Mouse (Mus musculus) lung, adult 2 months (tissue): ENCODE measurements around the gene Phf20.

Experiments used
- CTCF ChIP-seq: fragments of 200-500 bp; IDR thresholded peaks from 2 replicates; pipeline ENCODE4 v1.5.1; 2011; ENCODE audit warnings: mild to moderate bottlenecking, low read length, control low read depth; ENCODE audit not compliant: insufficient read depth
- POLR2A ChIP-seq: fragments of 200-500 bp; IDR thresholded peaks from 2 replicates; pipeline ENCODE4 v1.6.1; 2011; ENCODE audit warnings: low read depth, mild to moderate bottlenecking, control low read depth, low read length, borderline replicate concordance; ENCODE audit errors: extremely low read depth

DNA sequence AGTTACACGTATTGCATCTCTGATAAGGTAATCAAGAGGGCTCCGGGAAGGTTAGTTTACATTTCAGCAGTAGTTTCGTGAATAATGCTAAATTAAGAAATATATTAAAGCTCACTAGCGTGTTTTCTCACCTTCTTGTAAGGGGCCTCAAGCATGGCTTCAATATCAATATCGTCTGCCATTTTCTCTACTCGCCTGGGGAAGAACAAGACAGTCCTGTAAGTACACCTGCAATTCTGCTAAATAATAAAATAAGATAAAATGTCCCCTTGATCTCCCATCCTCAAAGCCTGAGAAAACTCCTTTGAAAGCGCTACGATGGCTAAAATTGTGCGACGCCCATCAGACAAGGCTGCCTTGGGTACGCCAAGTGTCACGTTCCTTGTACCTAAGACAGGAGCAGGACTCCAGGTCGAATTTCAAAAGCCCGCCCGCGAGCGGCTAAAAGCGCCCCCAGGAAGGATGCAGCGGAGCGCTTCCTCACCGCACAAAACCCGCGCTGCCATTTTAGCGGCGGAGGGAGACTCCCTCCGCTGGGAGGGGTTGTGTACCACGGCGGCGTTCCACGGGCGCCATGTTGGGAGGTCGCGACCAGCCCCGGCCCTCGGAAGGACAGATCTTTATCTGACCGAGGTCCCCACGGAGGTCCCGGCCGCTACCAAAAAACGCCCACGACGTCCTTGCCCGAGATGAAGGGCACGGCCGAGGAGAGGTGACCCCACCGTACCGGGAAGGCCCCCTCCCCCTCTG, 17.0 kb upstream of the Phf20 start:
- TF ChIP-seq CTCF (no peak), POLR2A (peak; percentile 67; the same call in 1 of the 2 replicates)
